Mouse (Mus musculus) heart, adult 2 months (tissue): ENCODE data around the gene Intu. TPM values are rescaled to one million over a fixed set of nuclear protein-coding genes. Genes with fewer than 3 reads are reported as not detected.

Experiments
- DNase-seq, 2 experiments: peaks; one replicate each; pipeline ENCODE4 v3.0.0; 2021
- H3K27ac ChIP-seq: fragments of 200-600 bp; 2 replicates; pipeline ENCODE4 v1.8.1; 2022
- H3K27me3 ChIP-seq: fragments of 200-500 bp; 2 replicates; pipeline ENCODE4 v1.6.1; 2012; ENCODE audit warnings: mild to moderate bottlenecking, low read length, inconsistent platforms, mixed read lengths; ENCODE audit not compliant: control insufficient read depth, insufficient read depth
- H3K36me3 ChIP-seq: fragments of 200-500 bp; 2 replicates; pipeline ENCODE4 v1.6.1; 2012; ENCODE audit warnings: low read length, inconsistent platforms; ENCODE audit not compliant: control insufficient read depth, insufficient read depth
- H3K4me1 ChIP-seq: fragments of 200-500 bp; 2 replicates; pipeline ENCODE4 v1.6.1; 2011; ENCODE audit warnings: low read length; ENCODE audit not compliant: control insufficient read depth, insufficient read depth
- H3K4me3 ChIP-seq: fragments of 200-600 bp; 2 replicates; pipeline ENCODE4 v1.8.1; 2022
- H3K79me2 ChIP-seq: fragments of 200-500 bp; replicated peaks from 2 replicates; pipeline ENCODE4 v1.6.1; 2012; ENCODE audit warnings: mild to moderate bottlenecking, inconsistent platforms, low read length, moderate library complexity, mixed read lengths; ENCODE audit not compliant: control insufficient read depth, insufficient read depth
- H3K9ac ChIP-seq: fragments of 200-500 bp; 2 replicates; pipeline ENCODE4 v1.6.1; 2012; ENCODE audit warnings: low read depth, mild to moderate bottlenecking, control low read depth, inconsistent platforms, low read length, mixed read lengths
- CTCF ChIP-seq: fragments of 200-600 bp; IDR thresholded peaks from 2 replicates; pipeline ENCODE4 v1.8.1; 2022; ENCODE audit warnings: antibody characterized with exemption, mild to moderate bottlenecking, moderate library complexity
- EP300 ChIP-seq: fragments of 200-500 bp; IDR thresholded peaks from 2 replicates; pipeline ENCODE4 v1.6.1; 2011; ENCODE audit warnings: low read depth, low read length, control low read depth; ENCODE audit not compliant: insufficient read depth
- POLR2A ChIP-seq: fragments of 200-500 bp; IDR thresholded peaks from 2 replicates; pipeline ENCODE4 v1.6.1; 2011; ENCODE audit warnings: mild to moderate bottlenecking, low read depth, low read length, control low read depth; ENCODE audit not compliant: insufficient read depth
- WGBS: fragments of 180-500 bp; shearing (Covaris S2); methylation state at CpG from one replicate; pipeline ENCODE4 v1.1.7; 2018; 5-methylcytosine and 5-hydroxymethylcytosine counted together
- intact Hi-C: fragments of 180-260 bp; cut with DNase I; formaldehyde crosslinking; loops from one replicate; pipeline ENCODE4 v1.15.1; 2025
- polyA plus RNA-seq: library from polyadenylated mRNA; depleted of rRNA; stranded (reverse); fragments of >200 nt; gene quantifications from 2 replicates; pipeline ENCODE4 v1.2.3, GENCODE M21; 2012
- total RNA-seq, 2 experiments: library from RNA; stranded (reverse); gene quantifications; 2 replicates each; pipeline ENCODE4 v1.2.3; 2021

Gene Intu
- total and polyA plus RNA-seq, 3 experiments: 9.6 to 17.1 (median 13.7) TPM

DNA sequence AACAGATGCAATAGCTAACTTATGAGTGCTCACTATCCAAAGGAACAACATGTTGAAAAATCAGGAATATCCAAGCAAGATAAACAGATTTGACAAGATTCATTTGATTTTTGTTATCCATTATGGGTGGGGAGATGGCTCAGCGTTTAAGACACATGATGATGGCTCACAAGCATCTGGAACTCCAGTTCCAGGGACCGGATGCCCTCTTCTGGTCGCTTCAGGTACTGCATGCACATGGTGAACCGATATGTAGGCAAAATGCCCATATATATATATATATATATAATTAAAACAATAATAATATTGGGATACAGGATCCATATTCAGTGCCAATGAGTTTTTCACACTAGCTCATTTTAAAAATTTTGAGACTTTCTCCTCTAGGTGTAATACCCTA lies 5.7 kb upstream of the Intu start:
- Histone ChIP-seq H3K79me2 (no peaks in the 10 kb centered on the region), H3K27ac (no peak overlapping the region), H3K9ac (no peak overlapping the region), H3K27me3 (peaks cover 1% of the 10 kb centered on the region; the same call in 1 of the 2 replicates), H3K36me3 (no peaks in the 10 kb centered on the region), H3K4me1 (no peaks in the 10 kb centered on the region), H3K4me3 (no peak overlapping the region)
- peak; percentile 19 to 66 for DNase-seq
- intact Hi-C loops: loop anchor here (2.0 kb wide), 1 partner anchor 219 kb away; the partner anchor contains the start of gene Hspa4l
- 13% methylated on average over 4 of the region's 4 CpGs for WGBS
- TF ChIP-seq EP300: no peak
- TF ChIP-seq CTCF: peak; percentile 85
- no peak for TF ChIP-seq POLR2A

DNA sequence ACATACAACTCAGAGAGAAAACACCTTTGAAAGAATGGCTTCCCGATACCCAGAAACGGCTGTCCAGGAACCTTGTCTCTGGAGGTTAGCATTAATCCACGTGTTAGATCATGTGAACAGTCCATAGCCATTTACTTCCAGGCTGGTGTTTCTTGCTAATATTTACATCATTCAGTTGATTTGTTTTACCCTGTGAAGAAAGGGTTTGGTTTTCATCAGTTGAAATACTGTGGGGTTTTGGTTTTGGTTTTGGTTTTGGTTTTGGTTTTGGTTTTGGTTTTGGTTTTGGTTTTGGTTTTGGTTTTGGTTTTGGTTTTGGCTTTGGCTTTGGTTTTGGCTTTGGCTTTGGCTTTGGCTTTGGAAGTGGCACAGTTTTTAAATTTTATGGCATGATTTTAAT lies 5.0 kb upstream of the Intu start:
- no peak for TF ChIP-seq EP300
- no peak for TF ChIP-seq CTCF
- no peak for TF ChIP-seq POLR2A
- Histone ChIP-seq H3K9ac (no peak overlapping the region), H3K27ac (no peak overlapping the region), H3K79me2 (no peaks in the 10 kb centered on the region), H3K27me3 (peaks cover 1% of the 10 kb centered on the region; the same call in 1 of the 2 replicates), H3K4me3 (no peak overlapping the region), H3K4me1 (no peaks in the 10 kb centered on the region), H3K36me3 (no peaks in the 10 kb centered on the region)
- DNase-seq: no peak
- intact Hi-C loops: no loop called here
- 85% methylated on average over 3 of the region's 3 CpGs for WGBS

DNA sequence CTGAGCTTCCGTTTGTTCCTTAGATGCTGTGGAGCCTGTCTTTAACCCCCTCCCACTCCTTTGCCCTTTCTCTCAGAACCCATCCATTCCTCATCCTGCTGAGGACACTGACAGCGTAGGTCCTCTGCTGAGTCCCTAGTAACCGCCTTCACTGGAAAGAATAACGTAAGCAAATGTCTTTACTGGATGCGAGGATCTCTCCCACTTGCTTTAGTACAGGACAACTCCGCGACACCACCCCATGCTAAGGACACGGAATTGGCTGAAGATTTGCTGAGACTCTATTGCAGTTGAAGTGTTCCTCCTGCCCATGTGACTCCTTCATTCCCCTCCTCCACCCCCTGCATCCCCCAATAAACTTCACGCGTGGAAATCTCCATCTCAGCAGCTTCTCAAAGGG lies 3.9 kb upstream of the Intu start:
- H3K4me3 ChIP-seq: no peak overlapping the region
- H3K27ac ChIP-seq: no peak overlapping the region
- H3K4me1 ChIP-seq: no peaks in the 10 kb centered on the region
- 55% methylated on average over 10 of the region's 10 CpGs for WGBS
- no peak for DNase-seq
- H3K79me2 ChIP-seq: no peaks in the 10 kb centered on the region
- intact Hi-C loops: no loop called here
- TF ChIP-seq EP300 (no peak), CTCF (no peak), POLR2A (no peak)
- H3K27me3 ChIP-seq: peaks cover 1% of the 10 kb centered on the region; the same call in 1 of the 2 replicates
- H3K36me3 ChIP-seq: no peaks in the 10 kb centered on the region
- H3K9ac ChIP-seq: no peak overlapping the region

DNA sequence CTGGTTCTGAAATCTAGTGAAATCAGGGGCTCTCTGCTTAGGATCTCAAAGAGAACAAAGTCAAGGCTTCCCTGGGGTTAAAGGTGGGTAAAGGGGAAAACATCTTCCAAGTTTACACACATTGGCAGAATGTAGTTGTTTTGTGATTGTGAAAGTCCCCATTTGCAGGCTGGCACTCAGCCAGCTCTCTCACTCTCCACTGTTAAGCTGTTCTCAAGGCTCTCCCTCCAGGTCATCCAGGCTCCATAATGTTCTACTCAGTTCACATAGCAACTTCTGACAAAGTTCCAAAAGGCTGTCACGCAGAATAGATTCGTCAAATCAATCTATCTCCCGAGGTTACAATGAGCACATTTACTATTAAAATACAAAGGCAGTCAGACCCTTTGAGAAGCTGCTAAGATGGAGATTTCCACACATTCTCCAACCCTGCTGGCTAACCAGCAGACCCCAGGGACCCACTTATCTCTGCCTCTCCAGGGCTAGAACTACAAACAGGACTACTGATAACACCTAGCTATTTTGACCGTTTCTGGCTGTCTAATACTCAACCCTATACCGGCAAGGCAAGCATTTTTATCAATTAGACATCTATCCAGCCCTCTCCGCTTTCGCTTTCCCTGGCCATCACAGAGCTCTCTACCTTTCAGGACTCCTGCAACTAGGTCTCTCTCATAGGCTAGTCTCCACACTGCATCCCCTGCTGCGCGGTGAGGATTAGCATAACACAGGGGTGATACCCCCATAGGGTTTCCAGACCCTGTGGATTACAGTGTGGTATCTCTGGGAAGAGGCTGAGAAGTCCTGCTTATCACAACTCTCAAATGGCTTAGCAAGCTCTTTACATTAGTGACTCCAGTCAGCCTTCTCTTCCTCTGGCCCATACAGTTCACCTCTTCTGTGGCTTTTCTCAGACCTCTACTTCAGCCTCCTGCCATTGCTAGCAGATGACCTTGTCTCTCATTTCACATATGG lies 2.8 kb upstream of the Intu start:
- Histone ChIP-seq H3K4me1 (no peaks in the 10 kb centered on the region), H3K36me3 (no peaks in the 10 kb centered on the region), H3K79me2 (no peaks in the 10 kb centered on the region), H3K4me3 (no peak overlapping the region), H3K27me3 (peaks cover 1% of the 10 kb centered on the region; the same call in 1 of the 2 replicates), H3K27ac (no peak overlapping the region), H3K9ac (no peak overlapping the region)
- no peak for DNase-seq
- TF ChIP-seq EP300 (no peak), POLR2A (no peak), CTCF (no peak)
- intact Hi-C loops: no loop called here
- 29% methylated on average over 9 of the region's 9 CpGs for WGBS

DNA sequence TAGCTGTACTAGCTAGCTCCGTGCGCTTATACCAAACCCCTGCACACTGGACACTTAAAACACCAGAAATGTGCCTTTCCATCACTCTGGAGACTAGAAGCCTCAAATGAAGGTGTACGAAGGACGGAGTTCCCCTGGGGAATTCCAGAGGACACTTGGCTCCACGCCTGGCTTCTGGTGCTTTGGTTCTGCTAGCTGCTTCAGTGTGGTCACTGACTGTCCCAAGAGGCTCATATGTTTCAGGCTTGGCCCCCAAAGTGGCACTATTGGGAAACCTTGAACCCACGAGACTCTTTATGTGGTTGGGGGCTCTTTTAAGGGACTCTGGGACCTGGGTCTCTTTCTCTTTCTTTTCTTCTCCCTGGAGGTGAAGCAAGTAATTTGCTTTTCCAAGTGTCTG lies 2.1 kb upstream of the Intu start:
- Histone ChIP-seq H3K27ac (no peak overlapping the region), H3K9ac (no peak overlapping the region), H3K36me3 (no peaks in the 10 kb centered on the region), H3K4me3 (no peak overlapping the region), H3K4me1 (no peaks in the 10 kb centered on the region), H3K79me2 (no peaks in the 10 kb centered on the region), H3K27me3 (peaks cover 1% of the 10 kb centered on the region; the same call in 1 of the 2 replicates)
- intact Hi-C loops: no loop called here
- DNase-seq: peak in 1 of 2 experiments; percentile 36
- TF ChIP-seq CTCF (no peak), EP300 (no peak), POLR2A (no peak)
- WGBS: 32% methylated on average over 6 of the region's 6 CpGs

DNA sequence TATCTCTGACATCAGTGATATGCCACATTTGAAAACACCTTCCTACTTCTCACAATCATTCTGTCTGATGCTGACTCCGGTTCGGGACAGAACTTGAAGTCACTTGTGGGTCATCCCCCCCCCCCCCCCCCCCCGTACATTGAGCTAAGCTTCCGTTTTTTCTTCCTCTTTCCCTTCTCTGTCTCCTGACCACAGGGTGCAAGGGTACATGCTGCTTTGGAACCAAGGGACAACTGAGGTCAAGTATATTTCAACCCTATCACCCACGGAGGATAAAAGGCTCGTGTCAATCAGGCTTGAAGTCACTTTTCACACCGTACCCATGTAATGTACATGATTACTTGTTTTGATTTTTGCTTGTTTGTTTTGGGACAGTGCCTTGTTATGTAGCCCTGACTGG lies 241 bp upstream of the Intu start:
- Histone ChIP-seq H3K4me3 (no peak overlapping the region; the same call in none of the 2 replicates), H3K9ac (no peak overlapping the region; the same call in 1 of the 2 replicates), H3K27me3 (peaks cover 1% of the 10 kb centered on the region; the same call in 1 of the 2 replicates), H3K27ac (peak overlapping the region; percentile 64), H3K4me1 (peaks cover 2% of the 10 kb centered on the region), H3K36me3 (no peaks in the 10 kb centered on the region), H3K79me2 (no peaks in the 10 kb centered on the region; the same call in 1 of the 2 replicates)
- TF ChIP-seq POLR2A: no peak
- no peak for TF ChIP-seq EP300
- no peak for TF ChIP-seq CTCF
- 15% methylated on average over 7 of the region's 7 CpGs for WGBS
- intact Hi-C loops: no loop called here
- DNase-seq: no peak
